Mouse (Mus musculus): ENCODE measurements at regions not wholly inside any gene's neighbourhood (a gene's known extent, or its start where the extent isn't known, plus 50 kb on each side); places are given as distances from the start of the nearest gene placed in this dataset.

DNA sequence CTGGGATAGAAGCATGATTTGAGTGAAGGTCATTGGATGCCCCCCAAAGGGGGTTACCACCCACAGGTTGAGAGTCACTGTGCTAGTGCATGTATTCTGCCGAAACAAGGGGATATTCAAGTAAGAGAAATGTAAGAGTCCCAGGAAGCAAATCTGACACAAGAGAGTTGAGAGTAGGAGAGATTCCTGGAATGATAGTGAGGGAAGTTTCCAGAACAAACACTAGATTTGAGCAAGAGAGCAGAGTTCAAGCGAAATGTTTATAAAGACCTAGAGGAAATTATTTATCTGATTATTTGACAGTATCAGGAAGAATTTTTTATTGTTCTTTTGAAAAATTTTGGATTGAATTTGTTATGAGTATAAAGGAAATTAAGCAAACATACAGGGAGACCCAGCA is 189.0 kb upstream of the Sash1 start:
- WGBS = 71% methylated on average over 2 of the region's 2 CpGs
- H3K36me3 ChIP-seq (ENCODE audit: insufficient read depth, low read length) = no peaks in the 10 kb centered on the region
- H3K4me1 ChIP-seq (ENCODE audit: insufficient read depth, low read length) = no peaks in the 10 kb centered on the region
- no peak for ATAC-seq (ENCODE audit: low FRiP score, low TSS enrichment)
- H3K27ac ChIP-seq (ENCODE audit: low read length) = no peak overlapping the region
- H3K9ac ChIP-seq (replicated peaks; ENCODE audit: low read length) = no peak overlapping the region
- no peak overlapping the region for H3K4me3 ChIP-seq (ENCODE audit: low read length)
- H3K27me3 ChIP-seq (ENCODE audit: insufficient read depth, low read length) = no peaks in the 10 kb centered on the region
- no peak overlapping the region for H3K4me2 ChIP-seq (replicated peaks; ENCODE audit: low read depth, low read length)
- no peaks in the 10 kb centered on the region for H3K9me3 ChIP-seq (ENCODE audit: low read length)

DNA sequence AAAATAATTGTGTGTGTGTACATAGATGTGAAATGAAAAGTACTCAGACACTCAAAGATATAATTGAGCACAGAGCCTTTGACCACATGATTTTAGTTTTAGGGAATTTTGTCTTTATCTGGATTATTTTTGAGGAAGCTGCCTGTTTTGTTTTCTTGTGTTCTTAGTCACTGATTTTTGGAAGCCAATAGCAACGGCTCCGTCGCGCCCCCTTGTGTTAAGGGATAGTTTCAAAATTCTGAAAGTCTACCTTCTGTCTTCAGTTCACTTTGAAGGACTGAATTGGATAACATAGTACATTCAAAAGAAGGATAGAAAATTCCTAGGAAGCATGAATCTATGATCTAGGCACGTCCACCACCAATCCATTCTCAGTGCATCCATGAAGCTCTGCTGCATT is 185.8 kb upstream of the Sash1 start:
- no peaks in the 10 kb centered on the region for H3K9me3 ChIP-seq (ENCODE audit: low read length)
- no peaks in the 10 kb centered on the region for H3K4me1 ChIP-seq (ENCODE audit: insufficient read depth, low read length)
- 33% methylated on average over 5 of the region's 5 CpGs for WGBS
- H3K4me3 ChIP-seq (ENCODE audit: low read length) = no peak overlapping the region
- ATAC-seq (ENCODE audit: low FRiP score, low TSS enrichment) = no peak
- H3K36me3 ChIP-seq (ENCODE audit: insufficient read depth, low read length) = no peaks in the 10 kb centered on the region
- H3K9ac ChIP-seq (replicated peaks; ENCODE audit: low read length) = no peak overlapping the region
- no peak overlapping the region for H3K4me2 ChIP-seq (replicated peaks; ENCODE audit: low read depth, low read length)
- H3K27me3 ChIP-seq (ENCODE audit: insufficient read depth, low read length) = no peaks in the 10 kb centered on the region
- H3K27ac ChIP-seq (ENCODE audit: low read length) = no peak overlapping the region

- ATAC-seq (ENCODE audit: low FRiP score, low TSS enrichment) = no peak
- H3K27me3 ChIP-seq (ENCODE audit: insufficient read depth, low read length) = no peaks in the 10 kb centered on the region
- no peaks in the 10 kb centered on the region for H3K36me3 ChIP-seq (ENCODE audit: insufficient read depth, low read length)
- WGBS = 78% methylated on average over 13 of the region's 13 CpGs
- H3K9me3 ChIP-seq (ENCODE audit: low read length) = no peaks in the 10 kb centered on the region
- no peaks in the 10 kb centered on the region for H3K4me1 ChIP-seq (ENCODE audit: insufficient read depth, low read length)
- no peak overlapping the region for H3K4me2 ChIP-seq (replicated peaks; ENCODE audit: low read depth, low read length)
- H3K27ac ChIP-seq (ENCODE audit: low read length) = no peak overlapping the region
- no peak overlapping the region for H3K9ac ChIP-seq (replicated peaks; ENCODE audit: low read length)
- no peak overlapping the region for H3K4me3 ChIP-seq (ENCODE audit: low read length)
Measured at GRCm38 (mm10) chr10:9069608-9070190, 183.8 kb upstream of the Sash1 start.

DNA sequence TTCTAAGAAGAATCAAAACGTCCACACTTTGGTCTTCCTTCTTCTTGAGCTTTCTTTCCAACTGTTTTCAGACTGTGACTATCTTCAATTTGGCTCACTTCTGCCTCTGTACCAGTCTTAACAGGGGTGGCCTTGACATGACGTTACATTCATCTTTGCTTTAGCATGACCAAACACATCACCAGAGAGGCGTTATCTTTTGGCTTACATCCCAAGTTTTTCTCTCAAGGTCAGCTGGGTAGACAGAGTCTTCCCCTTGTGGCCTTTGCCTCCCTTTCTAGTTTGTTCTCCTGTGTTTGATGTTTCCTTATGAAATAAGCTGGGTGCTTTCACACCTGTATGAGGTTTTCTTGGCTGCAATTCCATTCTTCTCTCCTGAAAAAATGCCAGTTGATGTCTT is 180.7 kb upstream of the Sash1 start:
- Histone ChIP-seq H3K9me3 (ENCODE audit: low read length) (no peaks in the 10 kb centered on the region), H3K9ac (replicated peaks; ENCODE audit: low read length) (no peak overlapping the region), H3K4me2 (replicated peaks; ENCODE audit: low read depth, low read length) (no peak overlapping the region), H3K4me1 (ENCODE audit: insufficient read depth, low read length) (no peaks in the 10 kb centered on the region), H3K36me3 (ENCODE audit: insufficient read depth, low read length) (no peaks in the 10 kb centered on the region), H3K27ac (ENCODE audit: low read length) (no peak overlapping the region), H3K4me3 (ENCODE audit: low read length) (no peak overlapping the region), H3K27me3 (ENCODE audit: insufficient read depth, low read length) (no peaks in the 10 kb centered on the region)
- ATAC-seq (ENCODE audit: low FRiP score, low TSS enrichment) = no peak
- 72% methylated on average over 3 of the region's 3 CpGs for WGBS

GRCm38 (mm10) chr10:9061979-9062378 is 176.1 kb upstream of the Sash1 start:
- no peak for ATAC-seq (ENCODE audit: low FRiP score, low TSS enrichment)
- no peak overlapping the region for H3K27ac ChIP-seq (ENCODE audit: low read length)
- no peaks in the 10 kb centered on the region for H3K36me3 ChIP-seq (ENCODE audit: insufficient read depth, low read length)
- no peak overlapping the region for H3K9ac ChIP-seq (replicated peaks; ENCODE audit: low read length)
- H3K9me3 ChIP-seq (ENCODE audit: low read length) = no peaks in the 10 kb centered on the region
- no peak overlapping the region for H3K4me2 ChIP-seq (replicated peaks; ENCODE audit: low read depth, low read length)
- WGBS = 87% methylated on average over 3 of the region's 3 CpGs
- no peak overlapping the region for H3K4me3 ChIP-seq (ENCODE audit: low read length)
- no peaks in the 10 kb centered on the region for H3K4me1 ChIP-seq (ENCODE audit: insufficient read depth, low read length)
- no peaks in the 10 kb centered on the region for H3K27me3 ChIP-seq (ENCODE audit: insufficient read depth, low read length)

- H3K27ac ChIP-seq (ENCODE audit: low read length) = no peak overlapping the region
- H3K4me2 ChIP-seq (replicated peaks; ENCODE audit: low read depth, low read length) = no peak overlapping the region
- no peaks in the 10 kb centered on the region for H3K4me1 ChIP-seq (ENCODE audit: insufficient read depth, low read length)
- WGBS = 64% methylated on average over 3 of the region's 3 CpGs
- no peak for ATAC-seq (ENCODE audit: low FRiP score, low TSS enrichment)
- no peak overlapping the region for H3K4me3 ChIP-seq (ENCODE audit: low read length)
- no peaks in the 10 kb centered on the region for H3K9me3 ChIP-seq (ENCODE audit: low read length)
- H3K36me3 ChIP-seq (ENCODE audit: insufficient read depth, low read length) = no peaks in the 10 kb centered on the region
- no peak overlapping the region for H3K9ac ChIP-seq (replicated peaks; ENCODE audit: low read length)
- H3K27me3 ChIP-seq (ENCODE audit: insufficient read depth, low read length) = no peaks in the 10 kb centered on the region
Measured at GRCm38 (mm10) chr10:9055274-9055673, 169.4 kb upstream of the Sash1 start.

- Histone ChIP-seq H3K27me3 (ENCODE audit: insufficient read depth, low read length) (no peaks in the 10 kb centered on the region), H3K4me2 (replicated peaks; ENCODE audit: low read depth, low read length) (no peak overlapping the region), H3K9me3 (ENCODE audit: low read length) (no peaks in the 10 kb centered on the region), H3K4me3 (ENCODE audit: low read length) (no peak overlapping the region), H3K27ac (ENCODE audit: low read length) (no peak overlapping the region), H3K9ac (replicated peaks; ENCODE audit: low read length) (no peak overlapping the region), H3K4me1 (ENCODE audit: insufficient read depth, low read length) (no peaks in the 10 kb centered on the region), H3K36me3 (ENCODE audit: insufficient read depth, low read length) (no peaks in the 10 kb centered on the region)
- no peak for ATAC-seq (ENCODE audit: low FRiP score, low TSS enrichment)
- 50% methylated on average over 4 of the region's 4 CpGs for WGBS
Measured at GRCm38 (mm10) chr10:9053371-9053770, 167.5 kb upstream of the Sash1 start.

GRCm38 (mm10) chr10:9047341-9047740 is 161.5 kb upstream of the Sash1 start:
- no peak overlapping the region for H3K27ac ChIP-seq (ENCODE audit: low read length)
- ATAC-seq (ENCODE audit: low FRiP score, low TSS enrichment) = no peak
- no peak overlapping the region for H3K4me3 ChIP-seq (ENCODE audit: low read length)
- H3K9ac ChIP-seq (replicated peaks; ENCODE audit: low read length) = no peak overlapping the region
- no peaks in the 10 kb centered on the region for H3K9me3 ChIP-seq (ENCODE audit: low read length)
- H3K4me1 ChIP-seq (ENCODE audit: insufficient read depth, low read length) = no peaks in the 10 kb centered on the region
- no peaks in the 10 kb centered on the region for H3K36me3 ChIP-seq (ENCODE audit: insufficient read depth, low read length)
- 92% methylated on average over 4 of the region's 4 CpGs for WGBS
- H3K27me3 ChIP-seq (ENCODE audit: insufficient read depth, low read length) = no peaks in the 10 kb centered on the region
- no peak overlapping the region for H3K4me2 ChIP-seq (replicated peaks; ENCODE audit: low read depth, low read length)

GRCm38 (mm10) chr10:9044746-9045370 is 159.0 kb upstream of the Sash1 start:
- no peak for ATAC-seq (ENCODE audit: low FRiP score, low TSS enrichment)
- no peaks in the 10 kb centered on the region for H3K27me3 ChIP-seq (ENCODE audit: insufficient read depth, low read length)
- H3K36me3 ChIP-seq (ENCODE audit: insufficient read depth, low read length) = no peaks in the 10 kb centered on the region
- no peaks in the 10 kb centered on the region for H3K4me1 ChIP-seq (ENCODE audit: insufficient read depth, low read length)
- H3K27ac ChIP-seq (ENCODE audit: low read length) = no peak overlapping the region
- no peak overlapping the region for H3K4me2 ChIP-seq (replicated peaks; ENCODE audit: low read depth, low read length)
- H3K9ac ChIP-seq (replicated peaks; ENCODE audit: low read length) = no peak overlapping the region
- H3K4me3 ChIP-seq (ENCODE audit: low read length) = no peak overlapping the region
- WGBS = 86% methylated on average over 9 of the region's 9 CpGs
- no peaks in the 10 kb centered on the region for H3K9me3 ChIP-seq (ENCODE audit: low read length)

DNA sequence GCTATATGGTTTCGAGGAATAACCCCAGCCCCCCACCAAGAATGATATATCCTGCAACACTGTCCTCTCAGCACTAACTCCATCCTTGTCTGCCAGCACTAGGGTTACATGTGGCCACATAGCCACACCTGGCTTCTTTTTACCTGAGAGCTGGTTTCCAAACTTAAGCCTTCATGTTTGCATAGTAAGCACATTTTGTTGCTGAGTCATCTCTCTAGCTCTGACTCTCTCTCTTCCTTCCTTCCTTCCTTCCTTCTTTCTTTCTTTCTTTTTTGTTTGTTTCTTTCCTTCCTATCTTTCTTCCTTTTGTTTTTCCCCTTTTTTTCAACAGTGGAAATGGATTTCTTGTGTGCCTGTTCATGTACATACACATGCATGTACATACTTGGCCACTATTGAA is 157.6 kb upstream of the Sash1 start:
- Histone ChIP-seq H3K9ac (replicated peaks; ENCODE audit: low read length) (no peak overlapping the region), H3K27ac (ENCODE audit: low read length) (no peak overlapping the region), H3K4me1 (ENCODE audit: insufficient read depth, low read length) (no peaks in the 10 kb centered on the region), H3K4me2 (replicated peaks; ENCODE audit: low read depth, low read length) (no peak overlapping the region), H3K4me3 (ENCODE audit: low read length) (no peak overlapping the region), H3K36me3 (ENCODE audit: insufficient read depth, low read length) (no peaks in the 10 kb centered on the region), H3K27me3 (ENCODE audit: insufficient read depth, low read length) (no peaks in the 10 kb centered on the region), H3K9me3 (ENCODE audit: low read length) (no peaks in the 10 kb centered on the region)
- ATAC-seq (ENCODE audit: low FRiP score, low TSS enrichment) = no peak
- 86% methylated on average over 1 of the region's 1 CpGs for WGBS

Measured in kidney, embryonic 16.5 days (tissue).